In genomic region chr10:23541914-23542313, GRCm38 (mm10) we compare ENCODE assay signal across 15 mouse cellular contexts.
A peak's percentile ranks its signal among the peaks of the same experiment; 100 is the strongest.
DNase-seq lines count a peak whose midpoint lies in the region; ATAC-seq lines count a peak whose summit lies in the region.
"Had no signal": no experiment of that assay in that cellular context is flagged by ENCODE, and none has a peak within 500 bp of the region (broad histone marks: within the 10 kb centered on the region; RNA-seq: fewer than 3 reads in every experiment).

No protein-coding gene starts in this region.

- H3K4me3 ChIP-seq in heart, embryonic 15.5 days: no peak overlapping the region
- H3K4me3 ChIP-seq in forebrain, embryonic 14.5 days (ENCODE audit: low read depth, low read length): no peak overlapping the region
- H3K4me3 ChIP-seq in forebrain, embryonic 11.5 days (ENCODE audit: low read depth, low read length): no peak overlapping the region
- H3K4me3 ChIP-seq: embryonic facial prominence, embryonic 15.5 days; lung, embryonic 15.5 days; midbrain, embryonic 10.5 days; neural tube, embryonic 13.5 days; stomach, embryonic 15.5 days had no signal

- no peaks in the 10 kb centered on the region for H3K4me1 ChIP-seq in heart, embryonic 15.5 days (replicated peaks)
- no peaks in the 10 kb centered on the region for H3K4me1 ChIP-seq in forebrain, embryonic 14.5 days (ENCODE audit: control insufficient read depth, insufficient read depth, low read length)
- H3K4me1 ChIP-seq in forebrain, embryonic 11.5 days (replicated peaks; ENCODE audit: control insufficient read depth, insufficient read depth, low read length): no peaks in the 10 kb centered on the region; the same call in 1 of the 2 replicates
- H3K4me1 ChIP-seq: embryonic facial prominence, embryonic 15.5 days; lung, embryonic 15.5 days; stomach, embryonic 15.5 days had no signal

- no peak for ATAC-seq in heart, embryonic 15.5 days (replicated peaks; ENCODE audit: insufficient number of reproducible peaks, insufficient read depth, low FRiP score, low read depth)
- ATAC-seq in forebrain, embryonic 14.5 days: no peak
- no peak for ATAC-seq in forebrain, embryonic 11.5 days (replicated peaks; ENCODE audit: low FRiP score)

- H3K9ac ChIP-seq in heart, embryonic 15.5 days: no peak overlapping the region
- H3K9ac ChIP-seq in forebrain, embryonic 14.5 days (ENCODE audit: low read length): no peak overlapping the region
- H3K9ac ChIP-seq in forebrain, embryonic 11.5 days (ENCODE audit: low read length): no peak overlapping the region
- H3K9ac ChIP-seq: embryonic facial prominence, embryonic 15.5 days; lung, embryonic 15.5 days; neural tube, embryonic 13.5 days; stomach, embryonic 15.5 days had no signal

- 43% methylated on average over 5 of the region's 5 CpGs for WGBS in heart, embryonic 15.5 days
- 47% methylated on average over 5 of the region's 5 CpGs for WGBS in forebrain, embryonic 14.5 days
- WGBS in forebrain, embryonic 11.5 days: 45% methylated on average over 5 of the region's 5 CpGs

- intact Hi-C loops in heart, postnatal 36 days (cut with DNase I): no loop called here
- intact Hi-C loops in gastrocnemius, postnatal 14 days (cut with DNase I; ENCODE audit: low total_unique reads): no loop called here

- H3K9me3 ChIP-seq in heart, embryonic 15.5 days (replicated peaks): no peaks in the 10 kb centered on the region
- no peaks in the 10 kb centered on the region for H3K9me3 ChIP-seq in forebrain, embryonic 14.5 days (replicated peaks; ENCODE audit: control insufficient read depth, low read length)
- no peaks in the 10 kb centered on the region for H3K9me3 ChIP-seq in forebrain, embryonic 11.5 days (ENCODE audit: control insufficient read depth, low read length)
- H3K9me3 ChIP-seq: embryonic facial prominence, embryonic 15.5 days; lung, embryonic 15.5 days; midbrain, embryonic 10.5 days; neural tube, embryonic 13.5 days; stomach, embryonic 15.5 days had no signal

- H3K27me3 ChIP-seq in heart, embryonic 15.5 days: no peaks in the 10 kb centered on the region
- no peaks in the 10 kb centered on the region for H3K27me3 ChIP-seq in forebrain, embryonic 14.5 days (replicated peaks; ENCODE audit: control insufficient read depth, insufficient read depth, low read length)
- no peaks in the 10 kb centered on the region for H3K27me3 ChIP-seq in forebrain, embryonic 11.5 days (ENCODE audit: control insufficient read depth, insufficient read depth, low read length)
- H3K27me3 ChIP-seq: embryonic facial prominence, embryonic 15.5 days; lung, embryonic 15.5 days; neural tube, embryonic 13.5 days; stomach, embryonic 15.5 days had no signal

- H3K36me3 ChIP-seq in heart, embryonic 15.5 days: no peaks in the 10 kb centered on the region
- H3K36me3 ChIP-seq in forebrain, embryonic 14.5 days (ENCODE audit: control insufficient read depth, insufficient read depth, low read length): no peaks in the 10 kb centered on the region
- H3K36me3 ChIP-seq in forebrain, embryonic 11.5 days (ENCODE audit: control insufficient read depth, insufficient read depth, low read length): no peaks in the 10 kb centered on the region
- H3K36me3 ChIP-seq: embryonic facial prominence, embryonic 15.5 days; lung, embryonic 15.5 days; midbrain, embryonic 10.5 days; neural tube, embryonic 13.5 days; stomach, embryonic 15.5 days had no signal

- no peak overlapping the region for H3K27ac ChIP-seq in heart, embryonic 15.5 days
- no peak overlapping the region for H3K27ac ChIP-seq in forebrain, embryonic 14.5 days (ENCODE audit: low read depth, low read length)
- H3K27ac ChIP-seq in forebrain, embryonic 11.5 days (ENCODE audit: low read depth, low read length): no peak overlapping the region
- H3K27ac ChIP-seq: embryonic facial prominence, embryonic 15.5 days; lung, embryonic 15.5 days; midbrain, embryonic 10.5 days; neural tube, embryonic 13.5 days; stomach, embryonic 15.5 days had no signal

- peak overlapping the region; percentile 36; the same call in 1 of the 2 replicates for H3K4me2 ChIP-seq in heart, embryonic 15.5 days
- H3K4me2 ChIP-seq in forebrain, embryonic 14.5 days (ENCODE audit: low read length): no peak overlapping the region
- no peak overlapping the region for H3K4me2 ChIP-seq in forebrain, embryonic 11.5 days (ENCODE audit: low read depth, low read length, severe bottlenecking)
- H3K4me2 ChIP-seq: embryonic facial prominence, embryonic 15.5 days; lung, embryonic 15.5 days; neural tube, embryonic 13.5 days; stomach, embryonic 15.5 days had no signal

- no peak for DNase-seq in heart, postnatal 36 days
- DNase-seq in 3T3-L1 (ENCODE audit: low read depth, low spot score): peak; percentile 67
- DNase-seq in NIH3T3 (ENCODE audit: low read depth): peak; percentile 11
- DNase-seq in gastrocnemius, postnatal 14 days: peak; percentile 48
- DNase-seq in forebrain, embryonic 14.5 days (ENCODE audit: low spot score): no peak
- no peak for DNase-seq in MN1 (ENCODE audit: low spot score)
- no peak for DNase-seq in forebrain, embryonic 11.5 days (ENCODE audit: low spot score)
- DNase-seq: cerebellum, adult 9-10 months; thymus, postnatal 4 days had no signal

Comparison
In these comparisons a context has a peak if more than half of its experiments do, and no peak if none do; other contexts are left out.
1. DNase-seq: peak in 3T3-L1 (single experiment), NIH3T3 (single experiment) and gastrocnemius, postnatal 14 days (single experiment); none in heart, postnatal 36 days (0 of 2), forebrain, embryonic 14.5 days (single experiment), MN1 (single experiment) and forebrain, embryonic 11.5 days (single experiment).